Mouse (Mus musculus): ENCODE results near the gene Cdkn1a. TPM values are rescaled to one million over a fixed set of nuclear protein-coding genes. Genes with fewer than 3 reads are reported as not detected.
"Not testable (repeated sequence)": the region's sequence is repeated elsewhere in the genome, so short reads cannot be mapped to it uniquely, and the experiment has no call there.

The Cdkn1a gene
- total and polyA plus RNA-seq, 3 experiments = 30.4 to 156 (median 56.4) TPM

DNA sequence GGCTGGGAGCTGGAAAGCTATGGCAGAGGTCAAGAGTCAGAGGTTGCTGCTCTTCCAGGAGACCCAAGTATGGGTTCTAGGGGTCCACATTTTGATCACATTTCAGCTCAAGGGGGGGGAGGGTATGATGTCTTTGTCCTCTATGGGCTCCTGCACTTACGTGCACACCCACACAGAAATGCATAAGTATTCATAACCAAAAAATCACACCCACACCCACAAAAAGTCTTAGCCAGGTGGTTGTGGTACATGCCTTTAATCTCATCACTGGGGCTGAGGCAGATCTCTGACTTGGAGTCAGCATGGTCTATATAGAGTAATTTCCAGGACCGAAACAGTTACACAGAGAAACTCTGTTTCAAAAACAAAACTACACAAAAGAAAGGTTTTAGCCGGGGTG is 24.8 kb upstream of the Cdkn1a start:
- no peaks in the 10 kb centered on the region for H3K79me2 ChIP-seq (replicated peaks; ENCODE audit: control insufficient read depth, insufficient read depth, low read length)
- no peak overlapping the region for H3K9ac ChIP-seq (ENCODE audit: low read depth, low read length)
- H3K4me1 ChIP-seq (ENCODE audit: control insufficient read depth, insufficient read depth, low read length) = peaks cover 2% of the 10 kb centered on the region; the same call in 1 of the 2 replicates
- H3K27me3 ChIP-seq (ENCODE audit: control insufficient read depth, insufficient read depth, low read length) = no peaks in the 10 kb centered on the region
- WGBS = 96% methylated on average over 3 of the region's 3 CpGs
- H3K36me3 ChIP-seq (ENCODE audit: control insufficient read depth, insufficient read depth, low read length) = no peaks in the 10 kb centered on the region
- H3K4me3 ChIP-seq = no peak overlapping the region
- DNase-seq = no peak
- intact Hi-C loops (cut with DNase I) = no loop called here
- no peak for TF ChIP-seq EP300 (IDR thresholded peaks at IDR 0.05; ENCODE audit: insufficient read depth, low read depth, low read length)
- TF ChIP-seq POLR2A (IDR thresholded peaks at IDR 0.05; ENCODE audit: insufficient read depth, low read depth, low read length) = no peak
- no peak for TF ChIP-seq CTCF (IDR thresholded peaks at IDR 0.05)
- H3K27ac ChIP-seq = no peak overlapping the region

- DNase-seq; H3K36me3 ChIP-seq (ENCODE audit: control insufficient read depth, insufficient read depth, low read length); H3K4me3 ChIP-seq; H3K79me2 ChIP-seq (replicated peaks; ENCODE audit: control insufficient read depth, insufficient read depth, low read length); H3K9ac ChIP-seq (ENCODE audit: low read depth, low read length); H3K4me1 ChIP-seq (ENCODE audit: control insufficient read depth, insufficient read depth, low read length); H3K27ac ChIP-seq; intact Hi-C loops (cut with DNase I); H3K27me3 ChIP-seq (ENCODE audit: control insufficient read depth, insufficient read depth, low read length): not testable (repeated sequence)
- WGBS = 78% methylated on average over 3 of the region's 3 CpGs
Measured at GRCm38 (mm10) chr17:29067416-29067815, 23.4 kb upstream of the Cdkn1a start.

- no peaks in the 10 kb centered on the region for H3K27me3 ChIP-seq (ENCODE audit: control insufficient read depth, insufficient read depth, low read length)
- DNase-seq = no peak
- no peak overlapping the region for H3K4me3 ChIP-seq
- H3K4me1 ChIP-seq (ENCODE audit: control insufficient read depth, insufficient read depth, low read length) = peaks cover under 1% of the 10 kb centered on the region; the same call in 1 of the 2 replicates
- WGBS = 63% methylated on average over 5 of the region's 5 CpGs
- H3K79me2 ChIP-seq (replicated peaks; ENCODE audit: control insufficient read depth, insufficient read depth, low read length) = no peaks in the 10 kb centered on the region
- no peak overlapping the region for H3K9ac ChIP-seq (ENCODE audit: low read depth, low read length)
- intact Hi-C loops (cut with DNase I) = no loop called here
- H3K27ac ChIP-seq = no peak overlapping the region
- TF ChIP-seq POLR2A (IDR thresholded peaks at IDR 0.05; ENCODE audit: insufficient read depth, low read depth, low read length) (no peak), CTCF (IDR thresholded peaks at IDR 0.05) (no peak), EP300 (IDR thresholded peaks at IDR 0.05; ENCODE audit: insufficient read depth, low read depth, low read length) (no peak)
- H3K36me3 ChIP-seq (ENCODE audit: control insufficient read depth, insufficient read depth, low read length) = no peaks in the 10 kb centered on the region
Measured at GRCm38 (mm10) chr17:29067847-29068246, 22.9 kb upstream of the Cdkn1a start.

- Histone ChIP-seq H3K27ac (no peak overlapping the region), H3K36me3 (ENCODE audit: control insufficient read depth, insufficient read depth, low read length) (no peaks in the 10 kb centered on the region), H3K9ac (ENCODE audit: low read depth, low read length) (no peak overlapping the region), H3K4me3 (no peak overlapping the region), H3K79me2 (replicated peaks; ENCODE audit: control insufficient read depth, insufficient read depth, low read length) (no peaks in the 10 kb centered on the region), H3K27me3 (ENCODE audit: control insufficient read depth, insufficient read depth, low read length) (no peaks in the 10 kb centered on the region), H3K4me1 (ENCODE audit: control insufficient read depth, insufficient read depth, low read length) (peaks cover 4% of the 10 kb centered on the region)
- WGBS = 78% methylated on average over 10 of the region's 10 CpGs
- no peak for TF ChIP-seq CTCF (IDR thresholded peaks at IDR 0.05)
- no peak for TF ChIP-seq POLR2A (IDR thresholded peaks at IDR 0.05; ENCODE audit: insufficient read depth, low read depth, low read length)
- TF ChIP-seq EP300 (IDR thresholded peaks at IDR 0.05; ENCODE audit: insufficient read depth, low read depth, low read length) = no peak
- intact Hi-C loops (cut with DNase I) = no loop called here
- no peak for DNase-seq
Measured at GRCm38 (mm10) chr17:29069063-29069462, 21.7 kb upstream of the Cdkn1a start.

- intact Hi-C loops (cut with DNase I) = no loop called here
- H3K79me2 ChIP-seq (replicated peaks; ENCODE audit: control insufficient read depth, insufficient read depth, low read length) = no peaks in the 10 kb centered on the region
- WGBS = 64% methylated on average over 5 of the region's 5 CpGs
- H3K4me3 ChIP-seq = no peak overlapping the region
- no peaks in the 10 kb centered on the region for H3K36me3 ChIP-seq (ENCODE audit: control insufficient read depth, insufficient read depth, low read length)
- peaks cover 4% of the 10 kb centered on the region for H3K4me1 ChIP-seq (ENCODE audit: control insufficient read depth, insufficient read depth, low read length)
- H3K9ac ChIP-seq (ENCODE audit: low read depth, low read length) = no peak overlapping the region
- H3K27ac ChIP-seq = no peak overlapping the region
- DNase-seq = no peak
- H3K27me3 ChIP-seq (ENCODE audit: control insufficient read depth, insufficient read depth, low read length) = no peaks in the 10 kb centered on the region
- no peak for TF ChIP-seq EP300 (IDR thresholded peaks at IDR 0.05; ENCODE audit: insufficient read depth, low read depth, low read length)
Measured at GRCm38 (mm10) chr17:29071820-29072219, 19.0 kb upstream of the Cdkn1a start.

DNA sequence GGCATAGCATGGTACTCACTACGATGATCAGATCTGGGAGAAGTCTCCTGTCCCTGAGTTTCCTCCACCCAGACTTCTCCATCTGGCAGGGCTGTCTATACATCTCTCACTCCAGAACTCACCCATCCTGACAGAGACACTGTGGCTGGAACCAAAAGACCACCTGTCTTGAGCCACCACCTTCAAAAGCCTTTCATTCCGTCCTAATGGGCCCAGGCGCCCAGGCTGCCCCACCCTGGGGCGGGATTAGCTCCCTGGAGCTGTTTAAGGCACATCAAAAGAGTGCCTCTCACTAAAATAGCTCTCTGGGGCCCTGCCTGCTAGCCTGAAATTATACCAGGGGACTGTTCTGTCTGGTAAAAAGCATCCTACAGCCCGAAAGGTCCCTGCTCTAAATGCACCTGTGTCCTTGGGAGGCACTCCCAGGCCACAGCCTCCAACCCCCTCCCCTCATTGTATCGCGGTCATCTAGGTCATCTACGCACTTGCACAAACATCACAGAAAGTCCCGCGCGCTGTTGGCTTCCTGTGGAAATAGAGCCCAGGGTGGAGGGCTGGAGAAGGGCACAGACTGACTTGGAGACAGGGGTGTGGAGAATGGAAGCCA is 18.0 kb upstream of the Cdkn1a start:
- TF ChIP-seq CTCF (IDR thresholded peaks at IDR 0.05) = no peak
- no peak for TF ChIP-seq POLR2A (IDR thresholded peaks at IDR 0.05; ENCODE audit: insufficient read depth, low read depth, low read length)
- no peak for TF ChIP-seq EP300 (IDR thresholded peaks at IDR 0.05; ENCODE audit: insufficient read depth, low read depth, low read length)
- H3K4me1 ChIP-seq (ENCODE audit: control insufficient read depth, insufficient read depth, low read length) = peaks cover 4% of the 10 kb centered on the region
- H3K4me3 ChIP-seq = no peak overlapping the region
- 21% methylated on average over 11 of the region's 11 CpGs for WGBS
- no peaks in the 10 kb centered on the region for H3K79me2 ChIP-seq (replicated peaks; ENCODE audit: control insufficient read depth, insufficient read depth, low read length)
- H3K27ac ChIP-seq = no peak overlapping the region
- H3K9ac ChIP-seq (ENCODE audit: low read depth, low read length) = no peak overlapping the region
- no peak for DNase-seq
- H3K27me3 ChIP-seq (ENCODE audit: control insufficient read depth, insufficient read depth, low read length) = no peaks in the 10 kb centered on the region
- intact Hi-C loops (cut with DNase I) = no loop called here
- H3K36me3 ChIP-seq (ENCODE audit: control insufficient read depth, insufficient read depth, low read length) = no peaks in the 10 kb centered on the region
